Mouse (Mus musculus) liver, embryonic 14.5 days (tissue): ENCODE measurements around the gene Fcamr.

Experiments used
- CTCF ChIP-seq: IDR thresholded peaks from 2 replicates; pipeline ENCODE4 v1.5.1; 2016; ENCODE audit warnings: antibody characterized with exemption, low read depth, control low read depth
- EP300 ChIP-seq: IDR thresholded peaks from 2 replicates; pipeline ENCODE4 v1.6.1; 2016; ENCODE audit warnings: antibody characterized with exemption, low read depth

DNA sequence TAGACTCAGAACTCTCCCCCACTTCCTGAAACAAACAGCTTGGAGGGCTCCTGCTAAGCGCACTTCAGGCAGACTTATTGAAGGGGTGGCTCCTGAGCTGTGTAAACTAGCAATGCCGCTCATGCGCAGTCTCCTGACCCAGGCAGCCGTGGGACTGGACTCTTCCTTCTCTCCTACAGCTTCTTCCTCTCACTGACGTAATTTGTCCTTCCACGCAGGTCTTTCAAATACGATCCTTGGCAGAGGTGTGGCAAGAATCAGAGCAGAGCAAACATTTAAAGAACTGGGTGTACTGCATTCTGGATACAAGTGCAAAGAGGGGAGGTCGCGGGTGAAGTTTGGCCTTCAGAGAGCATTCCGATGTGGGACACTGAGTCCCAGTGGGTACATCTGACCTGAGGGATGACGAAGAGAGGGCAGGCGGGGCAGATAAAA lies 36.7 kb upstream of the Fcamr start:
- no peak for TF ChIP-seq EP300
- TF ChIP-seq CTCF: no peak
